Mouse (Mus musculus): ENCODE measurements at regions not wholly inside any gene's neighbourhood (a gene's known extent, or its start where the extent isn't known, plus 50 kb on each side); places are given as distances from the start of the nearest gene placed in this dataset.

DNA sequence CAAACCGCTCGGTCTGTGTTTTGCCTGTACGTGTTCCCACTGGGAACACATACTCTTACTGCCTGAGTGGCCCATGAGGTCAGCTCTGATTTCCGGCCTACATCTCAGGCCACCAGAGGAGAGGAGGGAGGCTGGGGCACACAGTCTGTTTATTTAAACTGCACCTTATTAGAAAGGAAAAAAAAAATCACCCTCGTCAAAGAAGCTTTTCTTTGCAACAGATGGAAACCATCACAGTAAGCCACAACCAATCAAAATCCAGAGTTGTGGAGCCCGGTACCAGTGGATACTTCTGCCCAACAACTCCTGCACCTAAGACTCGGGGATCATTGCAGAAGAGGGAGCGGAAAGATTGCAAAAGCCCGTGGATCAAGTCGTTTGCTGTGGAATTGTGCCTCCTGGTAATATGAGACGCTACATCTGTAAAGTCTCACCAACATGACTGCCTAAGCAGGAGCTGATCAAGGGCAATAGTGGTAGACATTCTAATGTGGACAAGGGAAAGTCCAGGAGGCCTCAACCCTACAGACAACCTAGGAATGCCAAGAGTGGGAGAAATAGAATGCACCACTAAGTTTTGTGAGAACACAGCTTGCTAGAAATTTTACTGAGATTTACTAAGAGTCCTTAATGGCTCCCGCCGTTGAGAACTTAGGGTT lies 60.5 kb downstream of the Uqcrfs1 start:
- Histone ChIP-seq H3K4me3 (ENCODE audit: insufficient read depth, low read depth, low read length) (no peak overlapping the region), H3K27me3 (replicated peaks; ENCODE audit: control insufficient read depth, insufficient read depth, low read length) (no peaks in the 10 kb centered on the region), H3K4me1 (ENCODE audit: control insufficient read depth, insufficient read depth, low read length) (no peaks in the 10 kb centered on the region), H3K36me3 (ENCODE audit: control insufficient read depth, insufficient read depth, low read length) (no peaks in the 10 kb centered on the region), H3K27ac (ENCODE audit: insufficient read depth, low read depth, low read length) (peak overlapping the region; percentile 5; the same call in 1 of the 2 replicates)
- 45% methylated on average over 13 of the region's 13 CpGs for WGBS
- no peak for TF ChIP-seq CTCF (conservative IDR thresholded peaks at IDR 0.05; ENCODE audit: insufficient read depth, insufficient read length, low read depth, low read length)
- no peak for TF ChIP-seq POLR2A (IDR thresholded peaks at IDR 0.05; ENCODE audit: low read depth, low read length)
- peak; percentile 25 for DNase-seq

DNA sequence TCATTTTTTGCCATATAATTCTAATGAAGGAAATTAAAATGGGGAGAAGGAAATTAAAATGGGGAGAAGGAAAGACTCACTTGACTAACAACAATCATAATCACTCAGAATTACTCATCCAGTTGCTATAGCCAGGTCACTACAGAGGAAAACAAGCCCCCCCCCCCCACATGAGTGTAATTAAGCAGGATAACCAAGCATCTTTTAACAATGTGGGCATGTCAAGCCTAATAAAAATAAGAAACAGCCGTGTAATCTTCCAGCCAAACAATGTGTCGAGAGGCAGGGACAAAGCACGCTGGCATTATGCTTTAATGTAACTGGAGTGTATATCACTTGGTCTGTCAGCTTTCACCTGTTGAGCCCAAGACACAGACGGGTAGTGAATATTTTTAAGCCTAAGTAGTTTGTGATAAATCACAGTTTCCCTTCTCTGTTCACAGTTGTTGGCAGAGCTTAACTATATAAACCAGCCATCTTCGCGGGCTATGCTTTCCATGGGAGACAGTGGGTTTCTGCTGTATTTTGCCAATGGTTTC lies 66.0 kb downstream of the Uqcrfs1 start:
- Histone ChIP-seq H3K36me3 (ENCODE audit: control insufficient read depth, insufficient read depth, low read length) (no peaks in the 10 kb centered on the region), H3K27ac (ENCODE audit: insufficient read depth, low read depth, low read length) (no peak overlapping the region), H3K4me1 (ENCODE audit: control insufficient read depth, insufficient read depth, low read length) (no peaks in the 10 kb centered on the region), H3K4me3 (ENCODE audit: insufficient read depth, low read depth, low read length) (no peak overlapping the region), H3K27me3 (replicated peaks; ENCODE audit: control insufficient read depth, insufficient read depth, low read length) (no peaks in the 10 kb centered on the region)
- 47% methylated on average over 6 of the region's 6 CpGs for WGBS
- DNase-seq: no peak
- no peak for TF ChIP-seq POLR2A (IDR thresholded peaks at IDR 0.05; ENCODE audit: low read depth, low read length)
- TF ChIP-seq CTCF (conservative IDR thresholded peaks at IDR 0.05; ENCODE audit: insufficient read depth, insufficient read length, low read depth, low read length): no peak

DNA sequence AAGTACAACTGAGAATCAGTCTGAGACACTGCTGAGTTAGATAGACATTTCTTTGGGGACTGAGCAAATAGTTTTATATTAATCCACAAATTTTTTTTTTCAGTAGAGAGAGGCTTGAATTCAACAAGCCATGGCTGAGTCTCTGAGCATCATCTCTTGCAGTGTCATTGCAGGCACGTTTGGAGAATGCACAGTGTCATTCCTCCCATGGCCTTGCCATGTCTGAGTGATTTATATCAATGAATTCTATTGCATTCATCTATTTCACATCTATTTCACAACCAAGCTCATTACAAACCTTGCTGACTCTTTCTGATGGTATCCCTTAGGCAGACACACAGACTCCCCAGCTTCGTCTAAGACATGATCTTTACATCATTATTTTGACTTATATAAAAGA lies 66.6 kb downstream of the Uqcrfs1 start:
- no peaks in the 10 kb centered on the region for H3K27me3 ChIP-seq (replicated peaks; ENCODE audit: control insufficient read depth, insufficient read depth, low read length)
- no peak overlapping the region for H3K27ac ChIP-seq (ENCODE audit: insufficient read depth, low read depth, low read length)
- H3K4me1 ChIP-seq (ENCODE audit: control insufficient read depth, insufficient read depth, low read length): no peaks in the 10 kb centered on the region
- no peak for DNase-seq
- no peak overlapping the region for H3K4me3 ChIP-seq (ENCODE audit: insufficient read depth, low read depth, low read length)
- TF ChIP-seq CTCF (conservative IDR thresholded peaks at IDR 0.05; ENCODE audit: insufficient read depth, insufficient read length, low read depth, low read length) (no peak), POLR2A (IDR thresholded peaks at IDR 0.05; ENCODE audit: low read depth, low read length) (no peak)
- H3K36me3 ChIP-seq (ENCODE audit: control insufficient read depth, insufficient read depth, low read length): no peaks in the 10 kb centered on the region
- 36% methylated on average over 2 of the region's 2 CpGs for WGBS

DNA sequence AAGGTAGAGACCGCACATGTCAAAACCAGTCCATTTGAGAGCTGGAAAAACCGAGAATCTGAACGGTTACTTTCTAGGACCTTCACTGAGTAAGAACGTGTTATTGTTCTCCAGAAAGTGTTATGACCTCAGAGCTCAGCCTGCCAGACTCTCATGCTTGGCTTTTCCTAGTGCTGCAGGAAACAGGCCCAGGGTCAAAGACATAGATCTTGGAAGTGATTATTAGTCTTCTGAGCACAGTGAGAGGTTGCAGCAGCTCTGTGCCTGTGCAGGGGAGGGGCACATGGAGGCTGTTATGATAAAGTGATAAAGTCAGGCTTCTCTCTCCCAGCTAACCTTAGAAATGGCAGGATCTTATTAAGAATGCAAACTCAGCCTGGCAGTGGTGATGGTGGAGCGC lies 73.9 kb downstream of the Uqcrfs1 start:
- DNase-seq: peak; percentile 33
- no peak for TF ChIP-seq CTCF (conservative IDR thresholded peaks at IDR 0.05; ENCODE audit: insufficient read depth, insufficient read length, low read depth, low read length)
- no peak for TF ChIP-seq POLR2A (IDR thresholded peaks at IDR 0.05; ENCODE audit: low read depth, low read length)

DNA sequence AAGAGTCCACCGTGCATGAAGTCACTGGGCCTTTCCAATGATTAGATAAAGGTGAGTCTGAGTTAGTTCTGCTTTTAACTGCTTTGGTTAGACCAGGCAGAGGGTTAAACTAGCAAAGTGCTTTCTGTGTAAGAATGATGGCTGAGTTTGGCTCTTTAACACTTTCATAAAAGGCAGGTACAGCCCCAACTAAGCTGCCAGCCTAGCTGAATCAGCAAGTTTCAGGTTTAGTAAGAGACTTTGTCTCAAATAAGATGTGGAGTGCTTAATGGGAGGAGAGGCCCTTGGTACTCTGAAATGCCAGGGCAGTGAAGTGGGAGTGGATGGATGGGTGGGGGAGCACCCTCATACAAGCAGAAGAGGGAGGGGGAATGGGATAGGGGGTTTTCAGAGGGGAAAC lies 78.1 kb downstream of the Uqcrfs1 start:
- DNase-seq: no peak
- TF ChIP-seq CTCF (conservative IDR thresholded peaks at IDR 0.05; ENCODE audit: insufficient read depth, insufficient read length, low read depth, low read length) (no peak), POLR2A (IDR thresholded peaks at IDR 0.05; ENCODE audit: low read depth, low read length) (no peak)
- no peaks in the 10 kb centered on the region for H3K4me1 ChIP-seq (ENCODE audit: control insufficient read depth, insufficient read depth, low read length)
- WGBS: 81% methylated on average over 1 of the region's 1 CpGs
- H3K4me3 ChIP-seq (ENCODE audit: insufficient read depth, low read depth, low read length): no peak overlapping the region
- no peaks in the 10 kb centered on the region; the same call in 1 of the 2 replicates for H3K27me3 ChIP-seq (replicated peaks; ENCODE audit: control insufficient read depth, insufficient read depth, low read length)
- no peak overlapping the region for H3K27ac ChIP-seq (ENCODE audit: insufficient read depth, low read depth, low read length)
- no peaks in the 10 kb centered on the region for H3K36me3 ChIP-seq (ENCODE audit: control insufficient read depth, insufficient read depth, low read length)

More for the DNA sequence above, 73.9 kb downstream of the Uqcrfs1 start:
- Histone ChIP-seq H3K27me3 (replicated peaks; ENCODE audit: control insufficient read depth, insufficient read depth, low read length) (no peaks in the 10 kb centered on the region; the same call in 1 of the 2 replicates), H3K4me1 (ENCODE audit: control insufficient read depth, insufficient read depth, low read length) (no peaks in the 10 kb centered on the region), H3K4me3 (ENCODE audit: insufficient read depth, low read depth, low read length) (no peak overlapping the region), H3K36me3 (ENCODE audit: control insufficient read depth, insufficient read depth, low read length) (no peaks in the 10 kb centered on the region), H3K27ac (ENCODE audit: insufficient read depth, low read depth, low read length) (0 out of 2 replicates have a peak overlapping the region, but pooled peaks have one; percentile 8)
- WGBS: 66% methylated on average over 5 of the region's 5 CpGs

DNA sequence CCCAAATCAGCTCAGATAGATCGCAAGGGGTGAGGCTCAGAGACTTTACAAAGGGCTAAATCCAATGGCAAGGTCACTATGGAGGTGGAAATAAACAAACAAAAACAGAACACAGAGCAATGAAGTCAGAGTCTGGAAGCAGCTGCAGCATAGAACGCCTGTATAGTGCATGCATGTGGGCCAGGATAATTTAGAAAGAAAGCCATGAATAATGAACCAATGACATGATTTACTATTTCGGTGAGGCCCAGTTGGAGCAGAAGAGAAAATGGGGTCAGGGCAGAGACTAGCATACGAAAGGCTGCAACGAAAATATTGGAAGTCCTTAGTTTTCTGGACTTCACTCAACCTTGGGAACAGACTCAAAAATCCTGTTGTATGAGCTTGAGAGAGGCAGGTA lies 79.7 kb downstream of the Uqcrfs1 start:
- Histone ChIP-seq H3K27ac (ENCODE audit: insufficient read depth, low read depth, low read length) (no peak overlapping the region), H3K36me3 (ENCODE audit: control insufficient read depth, insufficient read depth, low read length) (no peaks in the 10 kb centered on the region), H3K4me1 (ENCODE audit: control insufficient read depth, insufficient read depth, low read length) (no peaks in the 10 kb centered on the region), H3K27me3 (replicated peaks; ENCODE audit: control insufficient read depth, insufficient read depth, low read length) (no peaks in the 10 kb centered on the region; the same call in 1 of the 2 replicates), H3K4me3 (ENCODE audit: insufficient read depth, low read depth, low read length) (no peak overlapping the region)
- no peak for TF ChIP-seq POLR2A (IDR thresholded peaks at IDR 0.05; ENCODE audit: low read depth, low read length)
- TF ChIP-seq CTCF (conservative IDR thresholded peaks at IDR 0.05; ENCODE audit: insufficient read depth, insufficient read length, low read depth, low read length): no peak
- WGBS: 65% methylated on average over 5 of the region's 5 CpGs
- no peak for DNase-seq

DNA sequence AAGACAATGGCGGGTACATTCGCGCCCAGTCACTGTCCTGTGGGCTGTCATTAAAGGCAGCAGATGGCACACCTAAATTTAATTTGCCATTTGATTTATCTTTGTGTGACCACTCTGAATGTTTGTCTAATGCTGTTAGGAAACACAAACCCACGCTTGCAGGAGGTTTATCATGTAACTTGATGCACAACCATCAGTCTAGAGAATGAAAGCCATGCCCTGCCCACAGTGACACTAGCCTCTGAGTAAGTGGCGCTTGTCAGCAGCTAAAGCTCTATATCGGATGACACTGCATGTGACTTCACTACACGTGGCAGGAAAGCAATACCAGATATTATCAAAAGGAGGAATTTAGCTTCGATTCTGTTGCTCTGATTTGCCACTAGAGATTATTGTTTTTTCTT lies 89.9 kb downstream of the Uqcrfs1 start:
- 38% methylated on average over 8 of the region's 8 CpGs for WGBS
- Histone ChIP-seq H3K36me3 (ENCODE audit: control insufficient read depth, insufficient read depth, low read length) (no peaks in the 10 kb centered on the region), H3K4me3 (ENCODE audit: insufficient read depth, low read depth, low read length) (no peak overlapping the region), H3K27me3 (replicated peaks; ENCODE audit: control insufficient read depth, insufficient read depth, low read length) (no peaks in the 10 kb centered on the region), H3K4me1 (ENCODE audit: control insufficient read depth, insufficient read depth, low read length) (no peaks in the 10 kb centered on the region), H3K27ac (ENCODE audit: insufficient read depth, low read depth, low read length) (no peak overlapping the region)
- TF ChIP-seq POLR2A (IDR thresholded peaks at IDR 0.05; ENCODE audit: low read depth, low read length) (no peak), CTCF (conservative IDR thresholded peaks at IDR 0.05; ENCODE audit: insufficient read depth, insufficient read length, low read depth, low read length) (no peak)
- no peak for DNase-seq
